Mouse (Mus musculus): Measurements from ENCODE around the gene Lrtm2. TPM values are rescaled to one million over a fixed set of nuclear protein-coding genes. Genes with fewer than 3 reads are reported as not detected.
"Not testable (repeated sequence)": the region's sequence is repeated elsewhere in the genome, so short reads cannot be mapped to it uniquely, and the experiment has no call there.

Gene Lrtm2
- polyA plus RNA-seq, 1 experiment from 2014 or later = 0.08 TPM

DNA sequence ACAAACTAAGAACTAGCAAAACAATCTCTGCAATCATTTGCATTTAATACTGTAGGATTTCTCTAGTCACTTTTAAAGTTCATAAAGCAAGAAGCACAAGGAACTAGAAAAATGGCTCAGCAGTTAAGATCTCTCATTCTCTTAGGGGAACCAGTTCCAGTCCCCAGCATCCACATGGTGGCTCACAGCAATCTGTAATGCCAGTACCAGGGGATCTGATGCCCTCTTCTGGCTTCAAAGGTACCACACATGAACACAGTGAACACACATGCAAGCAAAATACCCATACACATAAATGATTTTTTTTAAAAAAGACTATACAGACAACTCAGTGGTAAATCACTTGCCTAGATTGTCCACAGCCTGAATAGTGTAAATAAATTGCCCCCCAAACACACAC lies 41.1 kb upstream of the Lrtm2 start:
- Histone ChIP-seq H3K4me3 (ENCODE audit: low read depth, low read length) (no peak overlapping the region), H3K4me1 (replicated peaks; ENCODE audit: control insufficient read depth, insufficient read depth) (no peaks in the 10 kb centered on the region), H3K4me2 (replicated peaks; ENCODE audit: low read depth) (no peak overlapping the region), H3K36me3 (ENCODE audit: control insufficient read depth, insufficient read depth, low read length) (no peaks in the 10 kb centered on the region), H3K9me3 (ENCODE audit: control insufficient read depth, low read length) (no peaks in the 10 kb centered on the region), H3K27me3 (ENCODE audit: control insufficient read depth, insufficient read depth, low read length) (no peaks in the 10 kb centered on the region), H3K27ac (replicated peaks) (no peak overlapping the region), H3K9ac (ENCODE audit: low read length) (no peak overlapping the region)
- ATAC-seq (ENCODE audit: low FRiP score, low TSS enrichment) = no peak
- TF ChIP-seq EP300 (optimal IDR thresholded peaks at IDR 0.05) (no peak), CTCF (IDR thresholded peaks at IDR 0.05; ENCODE audit: low read depth) (peak; percentile 53)
- no peak for DNase-seq (ENCODE audit: low spot score)

DNA sequence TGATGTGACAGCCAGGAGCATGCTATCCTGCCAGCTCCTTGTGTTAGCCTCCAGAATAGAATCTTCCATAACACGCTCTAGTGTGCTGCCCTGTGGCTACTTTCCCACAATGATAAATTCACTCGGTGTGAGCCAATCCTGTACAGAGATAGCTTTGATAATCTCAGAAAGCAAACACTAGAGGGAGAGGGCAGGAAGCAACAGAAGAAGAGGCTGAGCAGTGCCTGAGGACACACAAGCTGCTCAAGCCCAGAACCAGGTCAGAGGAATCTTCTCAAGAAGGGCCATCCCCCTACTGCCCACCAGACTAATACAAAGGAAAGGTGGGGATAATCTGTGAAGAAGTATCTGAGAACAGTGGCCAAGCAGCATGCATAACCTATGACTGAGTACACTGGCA lies 36.8 kb upstream of the Lrtm2 start:
- Histone ChIP-seq H3K4me3 (ENCODE audit: low read depth, low read length) (no peak overlapping the region), H3K4me2 (replicated peaks; ENCODE audit: low read depth) (no peak overlapping the region), H3K9ac (ENCODE audit: low read length) (no peak overlapping the region), H3K9me3 (ENCODE audit: control insufficient read depth, low read length) (no peaks in the 10 kb centered on the region), H3K36me3 (ENCODE audit: control insufficient read depth, insufficient read depth, low read length) (peaks cover 7% of the 10 kb centered on the region; the same call in 1 of the 2 replicates), H3K27me3 (ENCODE audit: control insufficient read depth, insufficient read depth, low read length) (no peaks in the 10 kb centered on the region), H3K27ac (replicated peaks) (no peak overlapping the region), H3K4me1 (replicated peaks; ENCODE audit: control insufficient read depth, insufficient read depth) (no peaks in the 10 kb centered on the region)
- WGBS = 76% methylated on average over 2 of the region's 2 CpGs
- no peak for TF ChIP-seq CTCF (IDR thresholded peaks at IDR 0.05; ENCODE audit: low read depth)
- DNase-seq (ENCODE audit: low spot score) = no peak
- no peak for ATAC-seq (ENCODE audit: low FRiP score, low TSS enrichment)

DNA sequence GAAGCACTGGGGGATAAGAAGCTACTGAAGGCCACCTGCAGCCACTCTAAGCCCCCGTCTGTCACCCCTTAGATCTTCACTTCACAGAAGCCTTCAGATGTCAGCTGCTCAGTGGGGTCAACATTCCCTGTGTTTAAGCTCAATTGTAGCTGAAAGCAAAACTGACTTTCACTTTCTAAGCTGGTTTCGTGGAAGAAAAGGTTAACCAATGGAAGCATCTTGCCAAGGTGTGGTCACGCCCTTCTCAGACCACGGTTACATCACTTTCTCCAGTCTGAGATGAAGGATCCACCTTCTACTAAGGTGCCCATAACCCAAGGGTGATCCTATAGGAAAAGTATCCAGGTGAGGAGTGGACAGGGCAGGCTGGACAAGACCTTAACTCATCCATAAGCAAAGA lies 36.2 kb upstream of the Lrtm2 start:
- not testable (repeated sequence) for DNase-seq (ENCODE audit: low spot score); H3K9me3 ChIP-seq (ENCODE audit: control insufficient read depth, low read length); H3K36me3 ChIP-seq (ENCODE audit: control insufficient read depth, insufficient read depth, low read length); H3K4me3 ChIP-seq (ENCODE audit: low read depth, low read length); H3K9ac ChIP-seq (ENCODE audit: low read length); H3K4me1 ChIP-seq (replicated peaks; ENCODE audit: control insufficient read depth, insufficient read depth); ATAC-seq (ENCODE audit: low FRiP score, low TSS enrichment); H3K27ac ChIP-seq (replicated peaks); H3K4me2 ChIP-seq (replicated peaks; ENCODE audit: low read depth); H3K27me3 ChIP-seq (ENCODE audit: control insufficient read depth, insufficient read depth, low read length)
- 69% methylated on average over 3 of the region's 4 CpGs for WGBS

DNA sequence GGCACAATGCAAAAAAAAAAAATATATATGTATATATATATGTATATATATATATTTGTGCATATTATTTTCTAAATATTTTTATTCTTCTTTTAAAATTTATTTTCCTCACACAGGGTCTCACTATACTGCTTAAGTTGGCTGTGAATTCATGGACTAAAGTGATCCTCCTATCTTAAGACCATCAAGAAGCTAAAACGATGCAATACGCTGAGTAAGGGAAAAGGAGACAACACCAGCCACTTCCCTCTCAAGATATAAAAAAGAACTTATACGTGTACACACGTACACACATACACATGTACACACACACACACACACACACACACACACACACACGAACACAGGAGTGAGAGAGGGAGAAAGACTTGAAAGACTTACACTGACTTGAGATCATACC lies 33.0 kb upstream of the Lrtm2 start:
- 91% methylated on average over 5 of the region's 5 CpGs for WGBS
- H3K4me1 ChIP-seq (replicated peaks; ENCODE audit: control insufficient read depth, insufficient read depth) = no peaks in the 10 kb centered on the region
- no peak overlapping the region for H3K4me2 ChIP-seq (replicated peaks; ENCODE audit: low read depth)
- no peak for TF ChIP-seq CTCF (IDR thresholded peaks at IDR 0.05; ENCODE audit: low read depth)
- TF ChIP-seq EP300 (optimal IDR thresholded peaks at IDR 0.05) = no peak
- H3K27me3 ChIP-seq (ENCODE audit: control insufficient read depth, insufficient read depth, low read length) = no peaks in the 10 kb centered on the region
- no peak overlapping the region for H3K4me3 ChIP-seq (ENCODE audit: low read depth, low read length)
- H3K36me3 ChIP-seq (ENCODE audit: control insufficient read depth, insufficient read depth, low read length) = peaks cover 9% of the 10 kb centered on the region; the same call in 1 of the 2 replicates
- no peaks in the 10 kb centered on the region for H3K9me3 ChIP-seq (ENCODE audit: control insufficient read depth, low read length)
- no peak overlapping the region for H3K27ac ChIP-seq (replicated peaks)
- H3K9ac ChIP-seq (ENCODE audit: low read length) = no peak overlapping the region
- DNase-seq (ENCODE audit: low spot score) (no peak), ATAC-seq (ENCODE audit: low FRiP score, low TSS enrichment) (no peak)

DNA sequence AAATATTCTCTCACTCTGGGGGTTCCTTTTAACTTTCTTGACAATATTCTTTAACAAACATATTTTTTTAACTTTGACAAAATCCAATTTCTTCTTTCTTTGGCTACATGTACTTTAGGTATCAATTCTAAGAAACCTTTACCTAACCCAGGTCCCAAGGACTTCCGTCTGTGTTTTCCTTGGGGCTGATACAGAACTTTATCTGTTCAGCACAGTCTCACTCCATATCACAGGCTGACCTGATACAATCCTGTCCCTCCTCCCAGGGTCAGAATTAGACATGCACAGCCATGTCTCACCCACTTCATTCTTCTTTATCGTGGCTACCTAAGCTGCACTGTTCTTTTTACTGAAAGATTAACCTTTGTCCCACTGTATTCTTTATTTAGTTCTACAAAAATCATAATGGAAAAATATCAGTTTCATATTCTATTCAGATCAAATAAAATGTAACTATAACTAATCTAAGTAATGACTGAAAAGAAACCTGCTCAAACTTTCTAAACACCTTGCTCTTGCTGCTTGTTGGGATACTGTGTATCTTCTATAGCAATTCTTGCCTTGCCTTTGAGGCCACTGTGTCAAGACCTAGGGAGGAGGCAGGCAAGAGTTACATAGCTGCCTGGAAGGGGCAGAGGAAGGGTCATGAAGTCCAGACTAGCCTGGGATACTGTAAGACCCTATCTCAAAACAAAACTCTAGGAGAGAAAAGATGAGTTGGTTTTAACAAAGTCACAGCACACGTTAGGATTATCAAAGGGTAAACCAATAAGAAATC lies 30.5 kb upstream of the Lrtm2 start:
- Histone ChIP-seq H3K27me3 (ENCODE audit: control insufficient read depth, insufficient read depth, low read length) (no peaks in the 10 kb centered on the region), H3K36me3 (ENCODE audit: control insufficient read depth, insufficient read depth, low read length) (peaks cover 15% of the 10 kb centered on the region; the same call in 1 of the 2 replicates), H3K4me1 (replicated peaks; ENCODE audit: control insufficient read depth, insufficient read depth) (no peaks in the 10 kb centered on the region), H3K4me2 (replicated peaks; ENCODE audit: low read depth) (no peak overlapping the region), H3K9ac (ENCODE audit: low read length) (no peak overlapping the region), H3K9me3 (ENCODE audit: control insufficient read depth, low read length) (no peaks in the 10 kb centered on the region), H3K4me3 (ENCODE audit: low read depth, low read length) (no peak overlapping the region), H3K27ac (replicated peaks) (no peak overlapping the region)
- no peak for ATAC-seq (ENCODE audit: low FRiP score, low TSS enrichment)
- TF ChIP-seq EP300 (optimal IDR thresholded peaks at IDR 0.05) (no peak), CTCF (IDR thresholded peaks at IDR 0.05; ENCODE audit: low read depth) (no peak)
- no peak for DNase-seq (ENCODE audit: low spot score)
- 75% methylated on average over 3 of the region's 3 CpGs for WGBS

DNA sequence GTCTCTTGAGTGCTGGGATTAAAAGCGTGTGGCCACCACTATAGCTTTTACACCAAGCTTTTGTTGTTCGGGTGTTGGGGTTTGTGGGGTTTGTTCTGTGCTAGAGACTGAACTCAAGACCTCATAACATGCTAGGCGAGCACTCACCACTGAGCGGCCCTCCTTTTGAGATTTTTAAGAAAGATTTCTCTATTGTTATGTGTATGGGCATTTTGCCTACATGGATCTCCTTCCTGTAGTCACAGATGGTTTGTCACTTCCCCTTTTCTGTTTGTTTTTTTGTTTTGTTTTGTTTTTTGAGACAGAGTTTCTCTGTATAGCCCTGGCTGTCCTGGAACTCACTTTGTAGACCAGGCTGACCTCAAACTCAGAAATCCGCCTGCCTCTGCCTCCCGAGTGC lies 29.7 kb upstream of the Lrtm2 start:
- H3K4me3 ChIP-seq (ENCODE audit: low read depth, low read length); ATAC-seq (ENCODE audit: low FRiP score, low TSS enrichment); H3K4me1 ChIP-seq (replicated peaks; ENCODE audit: control insufficient read depth, insufficient read depth); H3K27ac ChIP-seq (replicated peaks); H3K9ac ChIP-seq (ENCODE audit: low read length); DNase-seq (ENCODE audit: low spot score); H3K9me3 ChIP-seq (ENCODE audit: control insufficient read depth, low read length); H3K27me3 ChIP-seq (ENCODE audit: control insufficient read depth, insufficient read depth, low read length); H3K4me2 ChIP-seq (replicated peaks; ENCODE audit: low read depth): not testable (repeated sequence)
- 92% methylated on average over 6 of the region's 6 CpGs for WGBS
- peaks cover 20% of the 10 kb centered on the region; the same call in 1 of the 2 replicates for H3K36me3 ChIP-seq (ENCODE audit: control insufficient read depth, insufficient read depth, low read length)

All from stomach, postnatal 0 days (tissue).